Mouse (Mus musculus) right cerebral cortex, postnatal 36 days (tissue): ENCODE results near the gene Lmln.
"Not testable (repeated sequence)": the region's sequence is repeated elsewhere in the genome, so short reads cannot be mapped to it uniquely, and the experiment has no call there.

Experiments
- DNase-seq, 2 experiments: peaks; one replicate each; pipeline ENCODE4 v3.0.0; 2022; ENCODE audit warnings: low spot score in 2 of 2, mixed read lengths in 1 of 2

Gene Lmln

GRCm38 (mm10) chr16:33135167-33135566, 72.8 kb downstream of the Lmln start:
- DNase-seq = no peak

- not testable (repeated sequence) for DNase-seq
Measured at GRCm38 (mm10) chr16:33139061-33139460, 76.7 kb downstream of the Lmln start.

- DNase-seq = no peak
Measured at GRCm38 (mm10) chr16:33141758-33142280, 79.5 kb downstream of the Lmln start.

- DNase-seq = no peak
Measured at GRCm38 (mm10) chr16:33143452-33143851, 81.1 kb downstream of the Lmln start.

- no peak for DNase-seq
Measured at GRCm38 (mm10) chr16:33146185-33146584, 83.9 kb downstream of the Lmln start.

- no peak for DNase-seq
Measured at GRCm38 (mm10) chr16:33148135-33148534, 85.8 kb downstream of the Lmln start.

- not testable (repeated sequence) for DNase-seq
Measured at GRCm38 (mm10) chr16:33150875-33151274, 88.6 kb downstream of the Lmln start.

GRCm38 (mm10) chr16:33151558-33151957, 89.2 kb downstream of the Lmln start:
- DNase-seq = peak; percentile 49 to 75

GRCm38 (mm10) chr16:33154992-33155391, 92.7 kb downstream of the Lmln start:
- no peak for DNase-seq

- DNase-seq = no peak
Measured at GRCm38 (mm10) chr16:33158006-33158405, 95.7 kb downstream of the Lmln start.

GRCm38 (mm10) chr16:33158590-33159071, 96.3 kb downstream of the Lmln start:
- DNase-seq = peak in 1 of 2 experiments; percentile 31

- DNase-seq = no peak
Measured at GRCm38 (mm10) chr16:33159363-33159762, 97.0 kb downstream of the Lmln start.

- no peak for DNase-seq
Measured at GRCm38 (mm10) chr16:33163330-33164090, 101.2 kb downstream of the Lmln start.

GRCm38 (mm10) chr16:33166284-33166683, 104.0 kb downstream of the Lmln start:
- not testable (repeated sequence) for DNase-seq

- DNase-seq = no peak
Measured at GRCm38 (mm10) chr16:33167537-33167936, 105.2 kb downstream of the Lmln start.

- no peak for DNase-seq
Measured at GRCm38 (mm10) chr16:33169471-33170034, 107.2 kb downstream of the Lmln start.

GRCm38 (mm10) chr16:33170716-33171587, 108.6 kb downstream of the Lmln start:
- no peak for DNase-seq

GRCm38 (mm10) chr16:33171800-33172199, 109.5 kb downstream of the Lmln start:
- DNase-seq = no peak

GRCm38 (mm10) chr16:33173151-33173550, 110.8 kb downstream of the Lmln start:
- no peak for DNase-seq

- DNase-seq = no peak
Measured at GRCm38 (mm10) chr16:33174695-33175094, 112.4 kb downstream of the Lmln start.

- not testable (repeated sequence) for DNase-seq
Measured at GRCm38 (mm10) chr16:33176831-33177230, 114.5 kb downstream of the Lmln start.
